Mouse (Mus musculus) G1E-ER4 (cell line): Measurements from ENCODE around the gene Cd151. TPM values are rescaled to one million over a fixed set of nuclear protein-coding genes. Genes with fewer than 3 reads are reported as not detected.

Experiments used
- GATA1 ChIP-seq: IDR thresholded peaks from one replicate; pipeline ENCODE4 v1.8.0; 2012; ENCODE audit warnings: low read length, inconsistent platforms
- polyA plus RNA-seq: library from polyadenylated mRNA; stranded (reverse); fragments of >175 nt; gene quantifications from 2 replicates; pipeline ENCODE4 v1.2.3, GENCODE M21; 2012

Gene Cd151
- 15.2 and 30.8 TPM in 2 replicates for polyA plus RNA-seq

DNA sequence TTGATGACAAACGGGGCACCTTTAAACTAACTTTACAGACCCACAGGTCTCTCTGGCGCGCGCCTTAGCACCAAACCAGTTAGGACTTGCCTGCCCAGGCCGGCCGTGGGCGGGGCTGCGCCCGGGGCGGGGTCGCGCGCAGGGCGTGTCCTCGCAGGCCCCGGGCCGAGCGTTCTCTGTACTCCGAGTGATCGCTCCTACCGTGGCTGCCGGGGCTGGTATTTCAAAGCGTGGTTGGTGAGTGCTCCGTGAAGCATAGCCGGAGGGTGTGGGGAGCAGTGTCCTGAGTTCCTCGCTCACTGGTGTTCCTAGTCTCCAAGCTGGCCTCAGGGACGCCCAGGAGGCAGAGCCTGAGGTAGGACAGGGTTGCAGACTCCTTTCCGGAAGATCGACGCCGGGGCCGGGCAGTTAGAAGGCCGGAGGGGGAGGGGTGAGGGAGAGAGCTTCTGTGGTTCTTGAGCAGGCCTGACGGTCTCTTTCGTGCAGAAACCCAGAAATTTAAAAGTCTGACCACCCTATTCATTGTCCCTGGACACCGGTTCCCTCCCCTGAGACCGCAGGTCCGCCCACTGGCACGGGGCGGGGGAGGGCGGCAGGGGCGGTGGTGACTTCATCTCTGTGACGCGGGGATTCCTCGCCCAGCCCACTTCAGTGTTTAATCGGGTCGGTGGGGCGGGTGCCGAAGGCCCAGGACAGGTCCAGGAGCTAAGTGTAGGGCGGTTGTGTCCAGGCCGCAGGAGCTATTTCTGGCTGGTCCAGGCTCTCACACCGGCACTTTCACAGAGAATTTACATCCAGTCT is at the start of gene Cd151:
TSS of gene Cd151 (plus strand) at position 163 of the 801 bp plus-strand sequence.
- no peak for TF ChIP-seq GATA1

DNA sequence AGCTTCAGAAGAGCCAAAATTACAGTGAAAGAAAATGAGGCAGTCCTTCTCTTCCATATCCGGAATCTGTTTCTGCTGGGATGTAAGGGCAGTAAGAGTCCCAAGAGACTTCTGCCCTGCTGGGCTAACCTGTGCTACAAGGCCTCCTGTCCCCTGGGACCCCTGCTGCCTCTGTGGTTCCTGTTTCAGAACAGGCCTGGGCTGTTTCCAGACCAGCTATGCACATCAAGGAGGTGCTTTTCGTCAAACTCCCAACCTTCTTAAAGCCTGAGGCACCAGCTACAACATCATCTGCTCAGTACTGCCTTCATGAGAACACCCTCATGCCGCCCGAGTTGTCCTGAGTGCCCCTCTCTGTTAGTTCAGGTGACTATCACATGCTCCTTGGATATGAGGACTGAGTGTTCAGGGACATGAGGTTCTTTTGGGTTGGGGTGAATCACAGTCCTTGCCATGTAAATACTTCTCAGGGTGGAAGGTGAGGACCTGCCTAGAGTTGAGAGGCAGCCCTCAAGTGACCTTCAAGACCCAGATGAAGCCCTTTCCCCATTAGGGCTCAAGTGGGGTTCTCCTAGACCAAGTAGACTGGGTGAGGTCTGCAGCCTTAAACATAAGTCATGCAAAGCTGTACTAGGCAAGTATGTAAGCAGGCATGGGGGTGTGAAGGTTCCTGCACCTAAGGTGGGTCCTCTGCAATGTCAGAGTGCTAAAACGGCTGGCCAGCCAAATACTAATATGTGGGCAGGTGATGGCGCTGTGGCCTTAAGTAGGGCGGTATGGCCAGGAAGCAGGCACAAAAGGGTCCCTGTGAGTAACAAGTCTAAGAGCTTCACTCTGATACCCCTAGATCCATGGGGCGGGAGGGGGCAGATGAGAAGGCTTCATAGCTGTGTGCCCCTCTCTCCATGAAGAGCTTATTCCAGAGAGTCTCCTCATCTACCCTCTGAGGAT is 49.2 kb upstream of the Cd151 start:
- TF ChIP-seq GATA1, result no peak

DNA sequence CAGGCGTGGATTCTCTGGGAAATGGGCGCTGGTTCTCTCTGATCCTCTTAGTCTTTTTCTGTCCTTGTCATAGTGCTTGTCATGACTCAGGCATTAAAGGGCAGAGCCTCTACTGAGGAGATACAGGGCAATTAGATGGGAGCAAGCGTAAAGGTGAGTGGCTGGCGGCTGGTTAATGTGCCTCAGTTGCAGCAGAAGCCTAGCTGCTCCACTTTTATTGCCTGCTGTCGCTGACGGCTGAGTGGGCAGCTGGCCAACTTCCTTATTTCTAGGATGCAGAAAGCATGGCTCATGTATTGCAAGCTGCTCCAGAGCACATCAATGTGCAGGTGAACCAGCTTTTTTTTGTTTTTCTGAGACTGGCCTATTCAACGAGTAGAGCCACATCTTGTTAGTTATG is 48.2 kb upstream of the Cd151 start:
- no peak for TF ChIP-seq GATA1

DNA sequence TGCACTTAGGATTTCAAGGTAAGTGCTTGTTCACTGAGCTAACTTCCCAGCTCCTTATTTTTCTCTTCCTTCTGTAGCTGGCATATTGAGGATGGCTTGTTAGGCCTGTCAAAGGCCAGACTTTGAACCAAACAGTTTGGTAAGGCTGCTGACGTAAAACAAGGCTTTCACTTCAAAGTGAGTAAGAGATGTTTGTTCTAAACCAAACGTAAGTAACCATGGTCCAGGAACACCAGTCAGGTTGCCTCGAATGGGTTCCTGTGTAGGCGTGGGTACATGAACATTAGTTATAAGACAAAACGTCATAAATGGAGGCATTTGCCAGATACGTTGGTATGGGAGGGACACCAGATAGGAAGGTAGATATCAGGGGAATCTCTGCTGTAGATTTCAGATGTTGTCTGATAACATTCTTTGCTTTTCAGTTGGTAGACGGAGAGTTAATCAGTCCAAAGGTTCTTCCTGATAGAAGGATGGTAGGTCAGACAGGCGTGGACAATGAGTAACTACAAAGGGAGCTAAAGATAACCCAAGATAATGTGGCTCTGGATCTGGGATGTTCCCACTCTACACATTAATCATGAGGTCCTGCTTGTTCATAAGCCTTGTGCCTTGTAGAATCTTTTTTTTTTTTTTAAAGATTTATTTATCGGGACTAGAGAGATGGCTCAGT is 47.0 kb upstream of the Cd151 start:
- TF ChIP-seq GATA1, result no peak

DNA sequence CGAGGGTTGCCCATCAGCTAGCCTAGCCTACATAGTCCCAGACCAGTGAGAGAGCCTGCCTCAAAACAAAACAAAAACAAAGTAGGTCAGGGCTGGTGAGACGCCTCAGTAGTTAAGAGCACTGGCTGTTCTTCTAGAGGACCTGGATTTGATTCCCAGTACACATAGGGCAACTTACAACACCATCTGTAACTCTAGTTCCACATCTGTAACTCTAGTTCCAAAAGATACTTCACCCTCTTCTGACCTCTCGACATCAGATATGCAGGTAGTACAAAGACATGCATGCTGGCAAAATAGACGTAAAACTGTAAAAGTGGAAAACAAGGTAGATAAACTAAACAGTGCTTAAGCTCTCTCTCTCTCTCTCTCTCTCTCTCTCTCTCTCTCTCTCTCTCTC is 43.4 kb upstream of the Cd151 start:
- TF ChIP-seq GATA1, result no peak

DNA sequence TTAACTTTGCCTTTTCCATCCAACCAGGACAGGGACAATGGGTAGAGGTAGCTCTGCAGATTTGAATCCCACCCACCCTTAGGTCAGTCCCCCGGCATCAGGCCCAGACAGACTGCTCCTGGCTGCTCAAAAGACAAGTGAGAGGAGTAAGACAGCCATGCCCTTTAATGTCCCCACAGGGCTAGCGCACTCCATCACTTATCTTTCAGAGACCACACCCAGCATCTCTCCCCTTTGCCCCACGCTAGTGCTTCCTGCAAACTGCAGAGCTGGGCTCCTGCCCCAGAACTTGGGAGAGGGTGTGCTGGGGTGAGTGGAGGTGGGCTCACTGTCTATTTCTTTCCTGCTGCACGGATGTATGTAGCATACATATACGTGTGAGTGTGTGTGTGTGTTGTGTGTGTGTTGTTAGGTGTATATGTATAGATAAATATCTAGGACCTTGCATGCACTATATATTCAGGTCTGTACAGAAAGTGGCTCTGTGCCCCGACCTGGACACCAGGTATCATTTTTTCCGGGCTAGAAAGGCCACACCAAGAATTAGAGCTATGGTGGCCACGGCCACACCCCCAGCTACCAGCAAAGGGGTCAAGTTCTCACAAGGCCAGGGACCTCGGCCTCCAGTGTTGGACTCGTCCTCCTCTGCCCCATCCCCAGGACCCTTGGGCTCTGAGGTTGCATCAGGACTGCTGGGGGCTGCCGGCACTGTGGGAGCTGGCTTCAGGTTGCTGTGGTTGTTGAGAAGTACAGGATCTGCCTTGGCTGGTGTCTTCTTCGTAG is 40.1 kb upstream of the Cd151 start:
- no peak for TF ChIP-seq GATA1

DNA sequence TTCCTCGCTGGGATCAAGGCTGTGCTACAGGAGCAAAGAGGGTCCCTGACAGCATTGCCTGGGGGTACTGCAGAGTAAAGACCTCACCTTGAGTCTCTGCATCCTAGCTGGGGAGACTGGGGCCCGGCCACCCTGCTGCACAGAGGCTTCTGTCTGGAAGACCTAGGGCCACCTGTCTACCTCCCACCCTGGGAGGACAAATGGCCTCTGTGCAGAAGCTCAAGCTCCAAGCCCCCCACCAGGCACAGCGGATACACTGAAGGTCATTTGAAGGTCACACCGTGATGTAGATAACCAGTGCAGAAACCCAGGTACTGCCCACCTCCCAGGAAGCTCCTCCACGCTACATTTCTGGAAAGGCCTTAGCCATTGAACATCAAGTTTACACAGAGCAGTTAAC is 38.5 kb upstream of the Cd151 start:
- no peak for TF ChIP-seq GATA1

DNA sequence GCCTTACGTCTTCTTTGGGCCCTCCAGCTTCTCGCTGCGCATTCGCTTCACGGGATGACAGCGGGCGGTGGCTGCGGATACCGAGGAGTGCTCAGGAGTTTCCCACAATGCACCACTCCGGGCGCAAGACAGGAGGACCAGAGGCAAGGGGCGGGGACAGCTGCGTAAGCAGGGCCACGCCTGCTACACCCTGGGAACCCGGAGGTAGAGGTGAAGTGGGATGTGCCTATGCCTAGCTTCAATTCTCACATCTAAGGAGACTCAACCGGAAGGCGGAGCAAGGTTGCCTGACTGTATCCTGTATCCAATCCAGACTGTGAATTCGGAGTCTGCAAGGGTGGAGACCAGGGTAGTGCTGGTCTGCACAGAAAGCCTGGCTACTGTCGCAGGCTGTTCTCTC is 37.9 kb upstream of the Cd151 start, which contains the start of gene Cend1:
TSS of gene Cend1 (minus strand) at position 182 of the 400 bp plus-strand sequence.
- TF ChIP-seq GATA1, result no peak

DNA sequence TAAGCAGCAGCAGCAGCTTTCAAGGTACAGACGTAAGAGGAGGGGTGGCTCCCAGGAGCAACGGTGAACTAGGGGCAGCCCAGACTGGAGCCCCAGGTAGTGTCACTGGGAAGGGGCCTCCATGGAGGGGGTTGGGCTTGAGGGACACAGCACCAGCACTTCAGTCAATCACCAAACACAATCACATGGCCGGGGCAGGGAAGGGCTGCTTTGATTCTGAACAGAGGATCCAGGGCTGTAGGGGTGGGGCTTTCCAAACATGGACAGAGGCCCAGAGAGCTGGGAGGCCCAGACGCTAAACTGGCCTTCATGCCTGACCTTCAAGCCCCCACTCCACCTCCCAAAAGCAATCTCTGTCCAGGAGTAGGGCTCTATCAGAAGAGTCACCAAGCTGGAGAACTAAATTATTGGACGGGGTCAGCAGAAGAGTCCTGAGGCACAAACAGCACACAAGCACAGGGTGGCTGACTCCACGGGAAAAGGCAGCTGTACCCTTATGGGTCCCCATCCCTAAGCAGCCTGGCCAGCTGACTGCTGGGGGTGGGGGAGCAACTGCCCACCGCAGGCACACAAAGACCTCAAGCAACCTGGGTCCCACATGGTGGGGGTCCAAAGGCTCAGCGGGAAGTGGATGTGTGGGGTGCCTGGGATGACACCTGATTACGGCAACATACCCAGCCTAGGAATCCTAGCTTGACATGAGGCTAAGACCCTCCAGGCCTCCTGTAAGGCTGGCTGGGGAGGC is 37.2 kb upstream of the Cd151 start:
- no peak for TF ChIP-seq GATA1

DNA sequence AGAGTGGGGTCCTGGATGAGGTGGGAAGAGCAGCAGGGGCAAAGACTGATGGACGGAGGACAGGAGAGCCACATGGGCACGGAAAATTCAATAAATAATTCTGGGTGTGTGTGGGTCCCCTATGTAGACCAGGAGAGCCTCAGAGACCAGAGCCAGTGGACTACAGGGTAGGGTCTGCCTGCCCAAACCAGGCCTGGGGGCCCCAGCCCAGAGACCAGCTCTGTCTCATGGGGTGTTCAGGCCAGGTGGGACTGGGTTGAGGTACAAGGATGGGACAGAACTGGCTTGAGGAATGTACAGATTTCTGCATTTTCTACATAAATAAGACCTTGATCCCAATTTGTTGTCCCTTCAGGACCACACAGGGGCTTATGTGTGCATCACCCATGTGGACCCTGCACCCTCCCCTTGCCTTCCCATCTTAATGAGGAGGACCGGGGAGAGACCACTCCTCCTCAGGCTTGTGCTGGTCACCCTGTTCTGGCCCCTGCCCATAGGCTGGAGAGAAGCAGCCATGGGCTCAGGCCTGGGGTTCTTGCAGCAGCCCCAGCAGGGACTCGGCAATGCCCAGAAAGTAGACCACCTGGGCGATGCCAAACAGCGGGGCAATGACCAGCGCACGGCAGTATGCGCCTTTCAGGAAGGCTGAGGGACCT is 36.5 kb upstream of the Cd151 start:
- no peak for TF ChIP-seq GATA1

DNA sequence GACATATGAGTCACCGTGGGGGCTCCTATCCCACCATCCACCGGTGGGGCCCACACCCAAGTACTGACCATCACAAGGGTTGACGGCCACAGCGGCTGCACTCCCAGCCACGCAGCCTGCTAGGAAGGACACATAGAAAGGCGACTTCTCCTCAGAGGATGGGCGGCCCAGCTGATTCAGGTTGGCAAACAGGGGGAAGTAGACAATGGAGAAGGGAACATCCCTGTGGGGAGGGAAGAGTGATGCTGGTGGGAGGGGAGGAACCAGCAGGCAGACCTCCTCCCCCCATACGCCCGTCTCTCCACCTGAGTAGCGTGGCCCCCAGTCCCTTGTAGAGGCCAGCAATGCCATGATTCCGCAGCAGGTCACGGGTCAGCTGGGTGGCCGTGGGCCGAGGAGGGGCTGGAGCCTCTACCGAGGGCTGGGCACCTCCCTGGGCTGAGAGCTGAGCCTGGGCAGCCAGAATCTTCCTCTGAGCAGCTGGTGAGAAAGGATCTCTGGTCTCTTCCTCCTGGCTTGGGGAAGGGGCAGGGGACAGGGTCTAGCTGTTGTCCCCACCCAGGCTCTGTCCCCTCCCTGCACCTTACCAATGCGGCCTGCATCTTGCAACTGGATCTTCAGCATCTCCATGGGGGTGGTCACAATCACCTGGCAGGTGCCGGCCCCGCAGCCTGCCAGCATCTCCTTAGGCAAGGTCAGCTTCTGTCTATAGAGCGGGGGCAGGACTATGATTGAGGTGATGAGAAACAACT is 35.6 kb upstream of the Cd151 start:
- TF ChIP-seq GATA1, result no peak

DNA sequence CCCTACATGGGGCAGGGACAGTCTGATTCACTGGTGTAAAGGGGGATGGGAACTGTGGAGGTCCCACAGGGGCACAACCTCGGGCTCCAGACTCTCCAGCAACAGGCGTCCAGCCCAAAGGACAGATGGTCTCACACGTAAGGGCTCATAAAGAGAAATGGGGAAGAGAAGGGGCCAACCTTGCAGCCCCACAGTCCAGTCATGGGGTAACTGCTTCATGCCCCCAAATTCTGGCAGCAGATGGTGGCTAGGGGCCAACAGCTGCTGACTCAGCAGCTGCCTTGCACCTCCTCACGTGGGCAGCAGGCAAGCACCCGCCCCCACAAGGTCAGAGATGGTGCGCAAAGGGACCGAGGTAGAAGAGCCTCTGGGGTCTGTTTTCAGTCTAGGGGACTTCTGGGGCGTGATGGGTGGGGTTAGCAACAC is 35.0 kb upstream of the Cd151 start:
- no peak for TF ChIP-seq GATA1
